Mouse (Mus musculus) small intestine, adult 2 months (tissue): Measurements from ENCODE around the gene Sod1.

ENCODE experiments used
- CTCF ChIP-seq: fragments of 200-500 bp; IDR thresholded peaks from 2 replicates; pipeline ENCODE4 v1.5.1; 2012; ENCODE audit warnings: low read depth, mild to moderate bottlenecking, control low read depth, inconsistent platforms, low read length, moderate library complexity, mixed read lengths; ENCODE audit not compliant: insufficient replicate concordance, insufficient read length; ENCODE audit errors: extremely low read depth
- POLR2A ChIP-seq: fragments of 200-500 bp; IDR thresholded peaks from 2 replicates; pipeline ENCODE4 v1.6.1; 2012; ENCODE audit warnings: low read depth, mild to moderate bottlenecking, control low read depth, inconsistent platforms, low read length, moderate library complexity

- TF ChIP-seq CTCF (no peak), POLR2A (no peak)
Measured at GRCm38 (mm10) chr16:90208996-90209395, 11.6 kb upstream of the Sod1 start.
